Mouse (Mus musculus): ENCODE data around the gene Ptprc.

Gene Ptprc

GRCm38 (mm10) chr1:138040556-138040955 is 135.0 kb downstream of the Ptprc start:
- no peak for DNase-seq (ENCODE audit: low spot score in 2 of 2)

DNA sequence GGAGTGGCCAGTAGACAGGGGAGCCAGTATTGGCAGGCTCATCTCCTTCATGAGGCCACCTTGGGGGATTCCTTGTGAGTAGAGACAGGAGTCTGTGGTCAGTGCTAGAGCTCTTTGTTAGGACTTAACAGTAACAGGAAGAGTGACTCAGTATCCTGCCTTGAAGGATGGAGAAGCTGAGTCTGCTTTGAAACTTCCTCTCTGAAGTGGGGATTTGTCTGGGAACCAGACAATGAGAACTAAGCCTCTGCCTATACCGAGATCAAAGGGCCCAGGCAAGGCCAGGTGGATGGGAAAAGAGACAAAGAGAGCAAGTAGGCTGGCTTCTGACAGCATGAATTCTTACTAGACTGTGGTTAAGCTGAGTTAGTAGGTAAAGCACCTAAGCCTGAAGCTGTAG is 136.3 kb downstream of the Ptprc start:
- DNase-seq (ENCODE audit: low spot score in 2 of 2) = no peak

- DNase-seq (ENCODE audit: low spot score in 2 of 2) = no peak
Measured at GRCm38 (mm10) chr1:138037484-138037883, 138.0 kb downstream of the Ptprc start.

- no peak for DNase-seq (ENCODE audit: low spot score in 2 of 2)
Measured at GRCm38 (mm10) chr1:138029649-138030048, 145.9 kb downstream of the Ptprc start.

- no peak for DNase-seq (ENCODE audit: low spot score in 2 of 2)
Measured at GRCm38 (mm10) chr1:138025298-138025697, 150.2 kb downstream of the Ptprc start.

DNA sequence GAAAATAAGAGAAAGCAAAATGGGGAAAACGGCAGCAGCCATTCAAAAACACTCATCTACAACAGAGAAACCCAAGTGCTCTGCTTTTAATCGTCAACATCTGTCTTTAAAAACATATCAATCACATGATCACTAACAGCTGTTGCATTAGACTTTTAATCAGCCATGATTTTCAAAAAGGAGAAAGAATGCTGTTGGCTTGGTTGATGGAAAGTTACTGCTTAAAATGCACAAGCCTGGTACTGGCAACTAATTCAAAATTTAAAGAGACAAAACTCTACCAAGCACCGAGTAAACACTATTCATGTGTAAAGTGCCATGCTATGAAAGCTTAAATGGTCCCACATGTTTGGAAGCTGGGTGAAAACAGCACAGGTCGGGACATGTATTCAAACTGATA is 151.9 kb downstream of the Ptprc start:
- DNase-seq (ENCODE audit: low spot score in 2 of 2) = no peak

- DNase-seq (ENCODE audit: low spot score in 2 of 2) = no peak
Measured at GRCm38 (mm10) chr1:138022918-138023295, 152.6 kb downstream of the Ptprc start.

DNA sequence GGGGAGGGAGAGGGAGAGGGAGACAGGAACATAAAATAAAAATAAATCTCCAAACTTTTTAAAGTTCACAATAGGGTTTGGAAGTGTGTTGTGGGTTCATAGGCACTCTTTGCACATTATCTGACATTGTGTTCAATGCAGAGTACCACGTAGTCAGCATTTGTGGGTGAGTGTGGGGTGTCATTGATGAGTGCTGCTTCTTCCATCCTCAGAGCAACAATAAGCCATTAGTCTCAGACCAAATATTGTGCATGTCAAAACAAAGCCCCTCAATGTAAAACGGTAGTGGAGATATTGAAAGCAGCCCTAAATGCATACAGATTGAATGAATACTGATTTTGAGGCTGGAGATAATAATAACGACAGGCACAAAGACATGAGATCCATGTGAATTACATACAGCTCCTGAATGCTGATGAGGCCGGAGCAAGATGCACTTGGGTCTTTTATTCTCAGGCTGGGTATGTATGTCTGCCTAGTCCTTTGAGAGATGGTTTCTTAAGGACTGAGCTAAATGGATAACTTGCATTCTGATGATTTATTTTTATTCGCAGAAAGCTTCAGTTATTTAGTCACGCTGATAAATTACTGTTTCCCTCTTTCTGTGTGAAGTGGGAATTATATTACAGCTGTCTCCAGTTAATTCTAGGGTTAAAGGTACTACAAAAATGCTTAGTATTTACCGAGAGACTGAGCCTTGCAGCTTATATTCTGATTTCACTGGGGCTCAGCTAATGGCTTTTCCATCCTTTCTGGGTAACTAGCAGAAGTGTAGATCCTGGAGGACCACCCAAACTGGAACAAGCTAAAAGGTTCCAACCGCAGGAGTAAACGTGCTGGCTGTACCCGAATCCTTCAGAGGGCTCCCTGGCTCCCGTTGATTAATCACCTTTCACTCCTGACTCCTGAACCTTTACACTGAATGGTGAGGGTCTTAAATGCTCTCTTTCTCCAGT is 153.3 kb downstream of the Ptprc start:
- no peak for DNase-seq (ENCODE audit: low spot score in 2 of 2)

Data from left cerebral cortex, adult 9 months (tissue).